Mouse (Mus musculus) thymus, adult 2 months (tissue): Measurements from ENCODE around the gene Carnmt1. TPM values are rescaled to one million over a fixed set of nuclear protein-coding genes. Genes with fewer than 3 reads are reported as not detected.

ENCODE experiments used
- DNase-seq: peaks from one replicate; pipeline ENCODE4 v3.0.0; 2021
- H3K27ac ChIP-seq: fragments of 200-500 bp; 2 replicates; pipeline ENCODE4 v1.5.1; 2012; ENCODE audit warnings: low read length, control low read depth; ENCODE audit not compliant: control insufficient read depth, insufficient read depth
- H3K27me3 ChIP-seq: fragments of 200-500 bp; 2 replicates; pipeline ENCODE4 v1.6.1; 2012; ENCODE audit warnings: mild to moderate bottlenecking, low read length, moderate library complexity, mixed read lengths; ENCODE audit not compliant: control insufficient read depth, insufficient read depth
- H3K36me3 ChIP-seq: fragments of 200-500 bp; 2 replicates; pipeline ENCODE4 v1.6.1; 2012; ENCODE audit warnings: mild to moderate bottlenecking, low read length, moderate library complexity; ENCODE audit not compliant: control insufficient read depth, insufficient read depth
- H3K4me1 ChIP-seq: fragments of 200-500 bp; replicated peaks from 2 replicates; pipeline ENCODE4 v1.6.1; 2012; ENCODE audit warnings: low read length; ENCODE audit not compliant: control insufficient read depth, insufficient read depth
- H3K4me3 ChIP-seq: fragments of 200-500 bp; 2 replicates; pipeline ENCODE4 v1.5.1; 2012; ENCODE audit warnings: mild to moderate bottlenecking, low read length, control low read depth, moderate library complexity; ENCODE audit not compliant: control insufficient read depth, insufficient read depth
- CTCF ChIP-seq: fragments of 200-500 bp; IDR thresholded peaks from 2 replicates; pipeline ENCODE4 v1.5.1; 2012; ENCODE audit warnings: mild to moderate bottlenecking, control low read depth, low read length, moderate library complexity, borderline replicate concordance; ENCODE audit not compliant: control insufficient read depth, poor library complexity, insufficient read depth; ENCODE audit errors: extremely low read depth
- POLR2A ChIP-seq: fragments of 200-500 bp; IDR thresholded peaks from 2 replicates; pipeline ENCODE4 v1.6.1; 2012; ENCODE audit warnings: mild to moderate bottlenecking, low read length, control low read depth, moderate library complexity; ENCODE audit not compliant: control insufficient read depth, poor library complexity, insufficient read depth; ENCODE audit errors: extremely low read depth
- WGBS: fragments of 180-500 bp; shearing (Covaris S2); methylation state at CpG from one replicate; pipeline ENCODE4 v1.1.7; 2018; 5-methylcytosine and 5-hydroxymethylcytosine counted together
- polyA plus RNA-seq: library from polyadenylated mRNA; depleted of rRNA; stranded (reverse); fragments of >200 nt; gene quantifications from 2 replicates; pipeline ENCODE4 v1.2.3, GENCODE M21; 2012

The Carnmt1 gene
- polyA plus RNA-seq, 1 experiment: 6.6 TPM

GRCm38 (mm10) chr19:18720337-18720736 lies 49.8 kb downstream of the Carnmt1 start:
- no peak for TF ChIP-seq POLR2A
- no peak for TF ChIP-seq CTCF
- no peak overlapping the region for H3K27ac ChIP-seq
- H3K4me3 ChIP-seq: no peak overlapping the region
- H3K4me1 ChIP-seq: 0 out of 2 replicates have a peak, but pooled peaks cover 2% of the 10 kb centered on the region
- H3K36me3 ChIP-seq: peaks cover 11% of the 10 kb centered on the region; the same call in 1 of the 2 replicates
- DNase-seq: no peak
- WGBS: 92% methylated on average over 3 of the region's 3 CpGs
- H3K27me3 ChIP-seq: no peaks in the 10 kb centered on the region

- Histone ChIP-seq H3K4me3 (no peak overlapping the region), H3K27ac (no peak overlapping the region), H3K27me3 (no peaks in the 10 kb centered on the region), H3K4me1 (no peaks in the 10 kb centered on the region), H3K36me3 (no peaks in the 10 kb centered on the region)
- TF ChIP-seq CTCF: no peak
- TF ChIP-seq POLR2A: no peak
- 95% methylated on average over 2 of the region's 2 CpGs for WGBS
- no peak for DNase-seq
Observed at GRCm38 (mm10) chr19:18725186-18725585, 54.6 kb downstream of the Carnmt1 start.

- H3K4me1 ChIP-seq: no peaks in the 10 kb centered on the region
- no peak overlapping the region for H3K4me3 ChIP-seq
- 78% methylated on average over 7 of the region's 7 CpGs for WGBS
- no peak for DNase-seq
- H3K27me3 ChIP-seq: no peaks in the 10 kb centered on the region
- no peaks in the 10 kb centered on the region for H3K36me3 ChIP-seq
- no peak overlapping the region for H3K27ac ChIP-seq
- TF ChIP-seq CTCF (no peak), POLR2A (no peak)
Observed at GRCm38 (mm10) chr19:18730255-18730654, 59.7 kb downstream of the Carnmt1 start.

GRCm38 (mm10) chr19:18731077-18731476 lies 60.5 kb downstream of the Carnmt1 start:
- H3K4me3 ChIP-seq: no peak overlapping the region
- TF ChIP-seq CTCF: no peak
- no peak for TF ChIP-seq POLR2A
- WGBS: 66% methylated on average over 7 of the region's 7 CpGs
- no peaks in the 10 kb centered on the region for H3K36me3 ChIP-seq
- H3K27ac ChIP-seq: no peak overlapping the region
- no peaks in the 10 kb centered on the region for H3K27me3 ChIP-seq
- DNase-seq: no peak
- H3K4me1 ChIP-seq: no peaks in the 10 kb centered on the region

GRCm38 (mm10) chr19:18735901-18736300 lies 65.3 kb downstream of the Carnmt1 start:
- TF ChIP-seq CTCF: no peak
- no peak for TF ChIP-seq POLR2A
- no peak overlapping the region for H3K27ac ChIP-seq
- H3K4me1 ChIP-seq: no peaks in the 10 kb centered on the region
- no peaks in the 10 kb centered on the region for H3K27me3 ChIP-seq
- WGBS: 91% methylated on average over 4 of the region's 4 CpGs
- no peak for DNase-seq
- H3K36me3 ChIP-seq: no peaks in the 10 kb centered on the region
- no peak overlapping the region for H3K4me3 ChIP-seq

GRCm38 (mm10) chr19:18739146-18739545 lies 68.6 kb downstream of the Carnmt1 start:
- H3K4me3 ChIP-seq: no peak overlapping the region
- 94% methylated on average over 7 of the region's 7 CpGs for WGBS
- no peaks in the 10 kb centered on the region for H3K27me3 ChIP-seq
- no peak overlapping the region for H3K27ac ChIP-seq
- DNase-seq: no peak
- TF ChIP-seq CTCF (no peak), POLR2A (no peak)
- H3K4me1 ChIP-seq: no peaks in the 10 kb centered on the region
- no peaks in the 10 kb centered on the region for H3K36me3 ChIP-seq

GRCm38 (mm10) chr19:18743946-18744345 lies 73.4 kb downstream of the Carnmt1 start:
- Histone ChIP-seq H3K27me3 (no peaks in the 10 kb centered on the region), H3K4me1 (no peaks in the 10 kb centered on the region), H3K36me3 (no peaks in the 10 kb centered on the region), H3K4me3 (no peak overlapping the region), H3K27ac (no peak overlapping the region)
- no peak for DNase-seq
- no peak for TF ChIP-seq POLR2A
- TF ChIP-seq CTCF: no peak
- 87% methylated on average over 5 of the region's 5 CpGs for WGBS
